Mouse (Mus musculus) embryonic facial prominence, embryonic 13.5 days (tissue): ENCODE measurements around the gene Gatad1. TPM values are rescaled to one million over a fixed set of nuclear protein-coding genes. Genes with fewer than 3 reads are reported as not detected.

Experiments used
- ATAC-seq: fragments of 200-750 bp; cut with Nextera tagmentation; 2 replicates; pipeline ENCODE4 v1.8.0; 2017; ENCODE audit warnings: low read depth; ENCODE audit not compliant: insufficient number of reproducible peaks, insufficient read depth, low FRiP score, low TSS enrichment
- H3K27ac ChIP-seq: fragments of 300-500 bp; sonication (generic); 2 replicates; pipeline ENCODE4 v1.5.1; 2015; ENCODE audit warnings: moderate library complexity, mild to moderate bottlenecking, inconsistent platforms
- H3K27me3 ChIP-seq: fragments of 300-500 bp; sonication (generic); 2 replicates; pipeline ENCODE4 v1.6.1; 2015; ENCODE audit warnings: mild to moderate bottlenecking, inconsistent platforms
- H3K36me3 ChIP-seq: fragments of 300-500 bp; sonication (generic); 2 replicates; pipeline ENCODE4 v1.6.1; 2015; ENCODE audit warnings: mild to moderate bottlenecking, inconsistent platforms
- H3K4me1 ChIP-seq: fragments of 300-500 bp; sonication (generic); 2 replicates; pipeline ENCODE4 v1.6.1; 2015; ENCODE audit warnings: inconsistent platforms
- H3K4me2 ChIP-seq: fragments of 300-500 bp; sonication (generic); 2 replicates; pipeline ENCODE4 v1.6.1; 2015; ENCODE audit warnings: moderate library complexity, mild to moderate bottlenecking, inconsistent platforms
- H3K4me3 ChIP-seq: fragments of 300-500 bp; sonication (generic); 2 replicates; pipeline ENCODE4 v1.5.1; 2015; ENCODE audit warnings: mild to moderate bottlenecking, inconsistent platforms
- H3K9ac ChIP-seq: fragments of 300-500 bp; sonication (generic); 2 replicates; pipeline ENCODE4 v1.6.1; 2015; ENCODE audit warnings: mild to moderate bottlenecking, inconsistent platforms
- H3K9me3 ChIP-seq: fragments of 300-500 bp; sonication (generic); 2 replicates; pipeline ENCODE4 v1.6.1; 2016; ENCODE audit warnings: inconsistent platforms
- WGBS: fragments of 180-500 bp; shearing (Covaris S2); methylation state at CpG from one replicate; pipeline ENCODE4 v1.1.7; 2015; ENCODE audit warnings: mixed read lengths; 5-methylcytosine and 5-hydroxymethylcytosine counted together
- polyA plus RNA-seq: library from polyadenylated mRNA; unstranded; fragments of >200 nt; fragmentation: Nextera tagmentation; extraction: Ambion mirVana; gene quantifications from 2 replicates; pipeline ENCODE4 v1.2.1, GENCODE M21; 2015

The Gatad1 gene
- polyA plus RNA-seq = 59.4 and 68.3 TPM in 2 replicates

- Histone ChIP-seq H3K36me3 (no peaks in the 10 kb centered on the region), H3K27me3 (no peaks in the 10 kb centered on the region), H3K9me3 (no peaks in the 10 kb centered on the region), H3K4me1 (no peaks in the 10 kb centered on the region), H3K4me3 (no peak within 1 kb of the TSS), H3K9ac (no peak within 1 kb of the TSS), H3K27ac (no peak within 1 kb of the TSS), H3K4me2 (no peak within 1 kb of the TSS)
- whole genome bisulfite sequencing = 73% methylated on average over 5 of the region's 5 CpGs
- ATAC-seq = no peak
These were observed at the start of gene Gatad1 for GRCm38 (mm10) chr5:3657085-3657484. Gene Gatad1, minus strand, starts transcription at chr5:3657185.

GRCm38 (mm10) chr5:3702180-3702579, 45.2 kb upstream of the Gatad1 start:
- peaks cover 44% of the 10 kb centered on the region for H3K36me3 ChIP-seq
- no peaks in the 10 kb centered on the region for H3K9me3 ChIP-seq
- no peak overlapping the region for H3K27ac ChIP-seq
- no peak overlapping the region for H3K9ac ChIP-seq
- H3K27me3 ChIP-seq = no peaks in the 10 kb centered on the region
- ATAC-seq = no peak
- H3K4me2 ChIP-seq = no peak overlapping the region
- no peak overlapping the region for H3K4me3 ChIP-seq
- no peaks in the 10 kb centered on the region for H3K4me1 ChIP-seq
- 95% methylated on average over 4 of the region's 4 CpGs for WGBS

- Histone ChIP-seq H3K27me3 (no peaks in the 10 kb centered on the region), H3K4me2 (no peak overlapping the region), H3K9me3 (no peaks in the 10 kb centered on the region), H3K4me3 (no peak overlapping the region), H3K4me1 (no peaks in the 10 kb centered on the region), H3K36me3 (peaks cover 58% of the 10 kb centered on the region), H3K9ac (no peak overlapping the region), H3K27ac (no peak overlapping the region)
- ATAC-seq = no peak
- WGBS = 96% methylated on average over 5 of the region's 5 CpGs
These were observed 43.0 kb upstream of the Gatad1 start for GRCm38 (mm10) chr5:3700025-3700424.

GRCm38 (mm10) chr5:3696031-3696430, 39.0 kb upstream of the Gatad1 start:
- H3K4me2 ChIP-seq = no peak overlapping the region
- no peaks in the 10 kb centered on the region for H3K9me3 ChIP-seq
- peaks cover 79% of the 10 kb centered on the region for H3K36me3 ChIP-seq
- H3K4me3 ChIP-seq = no peak overlapping the region
- H3K27ac ChIP-seq = no peak overlapping the region
- H3K27me3 ChIP-seq = no peaks in the 10 kb centered on the region
- 82% methylated on average over 3 of the region's 3 CpGs for WGBS
- no peak for ATAC-seq
- H3K4me1 ChIP-seq = no peaks in the 10 kb centered on the region
- H3K9ac ChIP-seq = no peak overlapping the region

GRCm38 (mm10) chr5:3695191-3695590, 38.2 kb upstream of the Gatad1 start:
- no peak for ATAC-seq
- 89% methylated on average over 4 of the region's 4 CpGs for WGBS
- no peaks in the 10 kb centered on the region for H3K4me1 ChIP-seq
- no peak overlapping the region for H3K4me2 ChIP-seq
- no peaks in the 10 kb centered on the region for H3K27me3 ChIP-seq
- H3K36me3 ChIP-seq = peaks cover 76% of the 10 kb centered on the region
- no peak overlapping the region for H3K27ac ChIP-seq
- no peaks in the 10 kb centered on the region for H3K9me3 ChIP-seq
- no peak overlapping the region for H3K9ac ChIP-seq
- no peak overlapping the region for H3K4me3 ChIP-seq

- H3K9ac ChIP-seq = no peak overlapping the region
- no peak overlapping the region for H3K27ac ChIP-seq
- ATAC-seq = no peak
- H3K4me2 ChIP-seq = no peak overlapping the region
- no peak overlapping the region for H3K4me3 ChIP-seq
- 94% methylated on average over 9 of the region's 9 CpGs for WGBS
- no peaks in the 10 kb centered on the region for H3K9me3 ChIP-seq
- H3K4me1 ChIP-seq = no peaks in the 10 kb centered on the region
- H3K36me3 ChIP-seq = peaks cover 77% of the 10 kb centered on the region
- no peaks in the 10 kb centered on the region for H3K27me3 ChIP-seq
These were observed 36.0 kb upstream of the Gatad1 start for GRCm38 (mm10) chr5:3692956-3693355.

- no peaks in the 10 kb centered on the region for H3K9me3 ChIP-seq
- H3K4me3 ChIP-seq = no peak overlapping the region
- H3K36me3 ChIP-seq = peaks cover 67% of the 10 kb centered on the region
- H3K9ac ChIP-seq = no peak overlapping the region
- ATAC-seq = no peak
- no peak overlapping the region for H3K27ac ChIP-seq
- 95% methylated on average over 3 of the region's 3 CpGs for WGBS
- H3K27me3 ChIP-seq = no peaks in the 10 kb centered on the region
- no peaks in the 10 kb centered on the region for H3K4me1 ChIP-seq
- no peak overlapping the region for H3K4me2 ChIP-seq
These were observed 34.3 kb upstream of the Gatad1 start for GRCm38 (mm10) chr5:3691283-3691682.

GRCm38 (mm10) chr5:3688298-3688697, 31.3 kb upstream of the Gatad1 start:
- Histone ChIP-seq H3K27me3 (no peaks in the 10 kb centered on the region), H3K4me3 (no peak overlapping the region), H3K4me2 (no peak overlapping the region), H3K9me3 (no peaks in the 10 kb centered on the region), H3K36me3 (peaks cover 39% of the 10 kb centered on the region), H3K27ac (no peak overlapping the region), H3K9ac (no peak overlapping the region), H3K4me1 (no peaks in the 10 kb centered on the region)
- ATAC-seq = no peak
- 75% methylated on average over 8 of the region's 8 CpGs for WGBS

- no peak overlapping the region for H3K27ac ChIP-seq
- no peaks in the 10 kb centered on the region for H3K27me3 ChIP-seq
- H3K4me2 ChIP-seq = no peak overlapping the region
- no peak overlapping the region for H3K4me3 ChIP-seq
- no peak for ATAC-seq
- H3K36me3 ChIP-seq = no peaks in the 10 kb centered on the region
- peaks cover 10% of the 10 kb centered on the region for H3K4me1 ChIP-seq
- no peaks in the 10 kb centered on the region for H3K9me3 ChIP-seq
- no peak overlapping the region for H3K9ac ChIP-seq
- 90% methylated on average over 6 of the region's 6 CpGs for WGBS
These were observed 13.1 kb upstream of the Gatad1 start for GRCm38 (mm10) chr5:3669938-3670554.

GRCm38 (mm10) chr5:3666585-3666984, 9.6 kb upstream of the Gatad1 start:
- WGBS = 56% methylated on average over 12 of the region's 12 CpGs
- Histone ChIP-seq H3K27ac (peak overlapping the region; percentile 61; the same call in 1 of the 2 replicates), H3K4me3 (no peak overlapping the region), H3K4me2 (peak overlapping the region; percentile 35), H3K27me3 (no peaks in the 10 kb centered on the region), H3K9ac (no peak overlapping the region), H3K4me1 (peaks cover 10% of the 10 kb centered on the region), H3K36me3 (no peaks in the 10 kb centered on the region), H3K9me3 (no peaks in the 10 kb centered on the region)
- no peak for ATAC-seq

- Histone ChIP-seq H3K4me3 (no peak overlapping the region), H3K9ac (no peak overlapping the region), H3K36me3 (no peaks in the 10 kb centered on the region), H3K9me3 (no peaks in the 10 kb centered on the region), H3K4me1 (peaks cover 10% of the 10 kb centered on the region), H3K27ac (no peak overlapping the region), H3K4me2 (no peak overlapping the region), H3K27me3 (no peaks in the 10 kb centered on the region)
- WGBS = 92% methylated on average over 2 of the region's 2 CpGs
- no peak for ATAC-seq
These were observed 8.2 kb upstream of the Gatad1 start for GRCm38 (mm10) chr5:3665225-3665624.

- no peak overlapping the region for H3K27ac ChIP-seq
- no peaks in the 10 kb centered on the region for H3K27me3 ChIP-seq
- H3K4me2 ChIP-seq = no peak overlapping the region
- H3K9me3 ChIP-seq = no peaks in the 10 kb centered on the region
- H3K36me3 ChIP-seq = no peaks in the 10 kb centered on the region
- ATAC-seq = no peak
- 93% methylated on average over 4 of the region's 4 CpGs for WGBS
- H3K4me1 ChIP-seq = no peaks in the 10 kb centered on the region
- H3K9ac ChIP-seq = no peak overlapping the region
- no peak overlapping the region for H3K4me3 ChIP-seq
These were observed 3.2 kb downstream of the Gatad1 start for GRCm38 (mm10) chr5:3653801-3654200.
